Mouse (Mus musculus) B cell, adult 67 days (primary cell): Measurements from ENCODE around the gene Bank1. TPM values are rescaled to one million over a fixed set of nuclear protein-coding genes. Genes with fewer than 3 reads are reported as not detected.

Experiments used
- total RNA-seq, 2 experiments: library from RNA; stranded (reverse); gene quantifications; 4 replicates each; pipeline ENCODE4 v1.2.4; 2023

The Bank1 gene
- total RNA-seq = 100 to 1,000 TPM; 697 to 798 TPM

GRCm38 (mm10) chr3:136325783-136326182, at the start of gene Bank1:
TSS of gene Bank1 (minus strand) at chr3:136326066.

